Mouse (Mus musculus) heart, adult 2 months (tissue): ENCODE results near the gene Ell2.

Experiments used
- CTCF ChIP-seq: fragments of 200-600 bp; IDR thresholded peaks from 2 replicates; pipeline ENCODE4 v1.8.1; 2022; ENCODE audit warnings: antibody characterized with exemption, mild to moderate bottlenecking, moderate library complexity
- EP300 ChIP-seq: fragments of 200-500 bp; IDR thresholded peaks from 2 replicates; pipeline ENCODE4 v1.6.1; 2011; ENCODE audit warnings: low read depth, low read length, control low read depth; ENCODE audit not compliant: insufficient read depth
- POLR2A ChIP-seq: fragments of 200-500 bp; IDR thresholded peaks from 2 replicates; pipeline ENCODE4 v1.6.1; 2011; ENCODE audit warnings: mild to moderate bottlenecking, low read depth, low read length, control low read depth; ENCODE audit not compliant: insufficient read depth

DNA sequence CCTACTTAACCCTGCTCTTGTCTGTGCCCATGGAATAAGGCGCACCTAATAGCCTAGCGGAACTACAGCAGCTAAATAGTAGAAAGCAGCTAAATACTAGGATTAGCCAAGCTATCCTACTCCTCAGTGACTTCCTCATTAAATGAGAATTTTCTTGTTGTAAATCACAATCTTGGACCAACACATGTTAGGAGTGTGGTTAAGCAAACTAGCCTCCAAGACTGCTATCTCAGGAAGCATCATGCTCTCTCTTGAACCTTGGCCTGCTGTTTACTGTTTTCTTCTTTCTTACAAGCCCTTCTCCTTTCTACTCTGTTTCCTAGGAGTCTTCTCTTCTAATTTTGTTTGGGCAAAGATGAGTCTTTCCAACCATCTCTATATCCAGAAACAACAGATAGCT lies 110.6 kb downstream of the Ell2 start:
- TF ChIP-seq POLR2A (no peak), CTCF (no peak), EP300 (no peak)
